Mouse (Mus musculus): ENCODE results near the gene B130006D01Rik.

Gene B130006D01Rik

DNA sequence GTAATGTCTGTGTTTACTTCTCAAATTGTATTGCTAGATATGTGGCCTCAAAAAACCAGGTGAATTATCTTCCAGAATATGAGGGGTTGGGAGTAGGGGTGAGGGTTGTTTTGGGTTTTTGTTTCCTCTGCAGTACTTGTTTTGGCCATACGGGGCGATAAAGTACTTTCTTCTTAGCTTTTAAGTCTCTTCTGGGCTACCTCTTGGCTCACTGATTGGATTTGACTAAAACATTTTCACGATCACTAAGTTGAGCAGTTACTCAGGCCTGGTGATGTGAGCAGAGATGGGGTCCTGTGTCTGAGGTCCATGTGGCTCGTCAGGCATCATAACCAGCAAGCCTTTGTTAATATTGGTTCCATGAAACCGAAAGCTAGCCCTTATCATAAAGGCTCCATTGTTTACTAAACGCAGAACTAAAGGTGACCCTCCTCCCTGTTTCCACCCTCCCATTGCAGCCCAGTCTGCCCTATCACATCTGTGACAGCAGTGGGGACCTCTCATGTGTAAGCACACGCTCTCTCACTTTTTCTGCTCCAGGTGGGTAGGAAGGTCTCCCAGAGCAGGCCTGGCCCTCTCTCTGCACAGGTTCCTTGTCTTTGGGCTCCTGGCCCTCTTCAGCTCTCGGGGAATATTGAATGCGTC lies 47.5 kb downstream of the B130006D01Rik start:
- DNase-seq (ENCODE audit: low read depth), result peak; percentile 37

DNA sequence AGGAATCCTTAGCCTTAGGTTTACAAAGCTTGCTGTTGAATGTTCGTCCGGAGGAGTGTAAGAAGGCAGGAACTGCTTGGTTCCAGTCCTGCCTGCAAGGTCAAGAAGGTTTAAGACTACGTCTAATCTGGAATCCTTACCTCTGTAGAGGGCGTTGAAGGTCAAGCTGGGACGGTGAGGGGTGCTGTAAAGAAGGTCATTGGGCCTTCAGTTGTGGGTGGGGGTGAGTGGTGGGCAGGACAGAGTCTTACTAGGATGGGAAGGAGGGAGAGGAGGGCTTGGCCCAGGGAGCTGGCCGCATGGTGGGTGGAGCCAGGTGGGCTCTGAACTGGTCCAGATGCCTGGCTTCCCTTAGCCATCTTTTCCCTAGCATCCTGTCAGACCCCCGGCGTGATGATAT lies 48.3 kb downstream of the B130006D01Rik start:
- DNase-seq (ENCODE audit: low read depth), result no peak

DNA sequence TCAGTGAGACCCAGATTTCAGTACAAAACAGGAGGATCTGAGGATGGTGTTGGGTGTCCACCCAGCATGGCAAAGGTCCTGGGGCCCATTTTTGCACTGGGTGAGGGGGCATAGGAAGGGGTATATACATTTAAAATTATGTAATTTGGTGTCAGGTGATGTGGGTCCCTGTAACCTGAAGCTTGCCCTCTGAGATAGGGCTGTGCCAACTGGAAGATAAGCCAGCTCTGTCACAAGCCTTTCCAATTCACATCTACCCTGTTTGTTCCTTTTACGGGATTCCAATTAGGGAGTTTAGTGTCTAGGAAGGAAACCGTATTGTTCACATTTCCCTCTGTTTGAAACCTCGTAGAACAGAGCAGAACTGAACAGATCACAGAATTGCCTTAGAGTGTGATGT lies 49.9 kb downstream of the B130006D01Rik start:
- no peak for DNase-seq (ENCODE audit: low read depth)

Measured in naive thymus-derived CD4-positive, alpha-beta T cell, adult 2 months (primary cell).